25 mouse cellular contexts compared by ENCODE assay signal in genomic region chr3:40123558-40124236, GRCm38 (mm10).
A peak's percentile ranks its signal among the peaks of the same experiment; 100 is the strongest.
DNase-seq lines count a peak whose midpoint lies in the region; ATAC-seq lines count a peak whose summit lies in the region.
"Had no signal": no experiment of that assay in that cellular context is flagged by ENCODE, and none has a peak within 500 bp of the region (broad histone marks: within the 10 kb centered on the region; RNA-seq: fewer than 3 reads in every experiment).

No protein-coding gene starts in this region.

- no peaks in the 10 kb centered on the region for H3K36me3 ChIP-seq in forebrain, embryonic 11.5 days (ENCODE audit: control insufficient read depth, insufficient read depth, low read length)
- H3K36me3 ChIP-seq in forebrain, embryonic 16.5 days (ENCODE audit: control insufficient read depth, insufficient read depth) = no peaks in the 10 kb centered on the region
- no peaks in the 10 kb centered on the region for H3K36me3 ChIP-seq in midbrain, embryonic 11.5 days (ENCODE audit: control insufficient read depth, insufficient read depth, low read length)
- no peaks in the 10 kb centered on the region for H3K36me3 ChIP-seq in midbrain, embryonic 16.5 days (ENCODE audit: control insufficient read depth, insufficient read depth, low read length)
- H3K36me3 ChIP-seq: embryonic facial prominence, embryonic 10.5 days; heart, embryonic 12.5 days; hindbrain, embryonic 13.5 days; intestine, embryonic 15.5 days; limb, embryonic 12.5 days had no signal

- WGBS in forebrain, embryonic 11.5 days = 61% methylated on average over 9 of the region's 9 CpGs
- WGBS in forebrain, embryonic 16.5 days = 52% methylated on average over 9 of the region's 9 CpGs
- 32% methylated on average over 9 of the region's 9 CpGs for WGBS in midbrain, embryonic 11.5 days
- 39% methylated on average over 9 of the region's 9 CpGs for WGBS in midbrain, embryonic 16.5 days

- no peak overlapping the region for H3K9ac ChIP-seq in forebrain, embryonic 11.5 days (ENCODE audit: low read length)
- no peak overlapping the region for H3K9ac ChIP-seq in forebrain, embryonic 16.5 days (replicated peaks; ENCODE audit: low read depth, low read length)
- no peak overlapping the region for H3K9ac ChIP-seq in midbrain, embryonic 11.5 days (ENCODE audit: low read length)
- H3K9ac ChIP-seq in midbrain, embryonic 16.5 days (ENCODE audit: low read depth, low read length) = no peak overlapping the region
- H3K9ac ChIP-seq: heart, embryonic 12.5 days; hindbrain, embryonic 13.5 days; intestine, embryonic 15.5 days; limb, embryonic 12.5 days; liver, postnatal 0 days had no signal

- peak; percentile 51 for DNase-seq in forebrain, embryonic 11.5 days (ENCODE audit: low spot score)
- peak; percentile 80 for DNase-seq in midbrain, embryonic 11.5 days (ENCODE audit: low spot score, missing footprints)
- peak; percentile 60 for DNase-seq in embryo, embryonic 10 days (ENCODE audit: low spot score)
- DNase-seq in mesoderm, embryonic 11.5 days (ENCODE audit: low read depth, low spot score) = peak; percentile 39
- DNase-seq in thymus, postnatal 14 days = no peak
- no peak for DNase-seq in left cerebral cortex, postnatal 25 days (ENCODE audit: low spot score in 2 of 2)
- DNase-seq: cerebellum, adult 11-12 months; cerebellum, postnatal 14 days; gastrocnemius, postnatal 25 days; heart, adult 18-20 months; heart, postnatal 10 days; kidney, adult 9 months; kidney, postnatal 14 days; liver, postnatal 0 days; right cerebral cortex, postnatal 14 days had no signal

- no peak overlapping the region for H3K4me3 ChIP-seq in forebrain, embryonic 11.5 days (ENCODE audit: low read depth, low read length)
- H3K4me3 ChIP-seq in forebrain, embryonic 16.5 days (replicated peaks; ENCODE audit: low read length) = no peak overlapping the region
- no peak overlapping the region for H3K4me3 ChIP-seq in midbrain, embryonic 11.5 days (ENCODE audit: low read depth, low read length)
- H3K4me3 ChIP-seq in midbrain, embryonic 16.5 days (ENCODE audit: low read depth, low read length) = no peak overlapping the region
- H3K4me3 ChIP-seq: embryonic facial prominence, embryonic 10.5 days; heart, embryonic 12.5 days; hindbrain, embryonic 13.5 days; intestine, embryonic 15.5 days; limb, embryonic 12.5 days had no signal

- H3K27me3 ChIP-seq in forebrain, embryonic 11.5 days (ENCODE audit: control insufficient read depth, insufficient read depth, low read length) = no peaks in the 10 kb centered on the region
- H3K27me3 ChIP-seq in forebrain, embryonic 16.5 days (replicated peaks; ENCODE audit: control insufficient read depth, insufficient read depth, low read length) = no peaks in the 10 kb centered on the region
- H3K27me3 ChIP-seq in midbrain, embryonic 11.5 days (ENCODE audit: control insufficient read depth, insufficient read depth, low read length) = no peaks in the 10 kb centered on the region; the same call in 1 of the 2 replicates
- no peaks in the 10 kb centered on the region for H3K27me3 ChIP-seq in midbrain, embryonic 16.5 days (ENCODE audit: control insufficient read depth, insufficient read depth, low read depth, low read length)
- H3K27me3 ChIP-seq: intestine, embryonic 15.5 days; limb, embryonic 12.5 days had no signal

- peak overlapping the region; percentile 58 for H3K27ac ChIP-seq in forebrain, embryonic 11.5 days (ENCODE audit: low read depth, low read length)
- H3K27ac ChIP-seq in forebrain, embryonic 16.5 days (ENCODE audit: low read length) = no peak overlapping the region
- H3K27ac ChIP-seq in midbrain, embryonic 11.5 days (ENCODE audit: low read depth, low read length) = peak overlapping the region; percentile 21; the same call in 1 of the 2 replicates
- H3K27ac ChIP-seq in midbrain, embryonic 16.5 days (ENCODE audit: low read length) = no peak overlapping the region
- H3K27ac ChIP-seq: embryonic facial prominence, embryonic 10.5 days; hindbrain, embryonic 13.5 days; intestine, embryonic 15.5 days; limb, embryonic 12.5 days; macrophage had no signal

- no peak overlapping the region for H3K4me2 ChIP-seq in forebrain, embryonic 11.5 days (ENCODE audit: low read depth, low read length, severe bottlenecking)
- H3K4me2 ChIP-seq in forebrain, embryonic 16.5 days (ENCODE audit: low read length) = no peak overlapping the region
- no peak overlapping the region for H3K4me2 ChIP-seq in midbrain, embryonic 11.5 days
- H3K4me2 ChIP-seq in midbrain, embryonic 16.5 days (ENCODE audit: low read length) = no peak overlapping the region
- H3K4me2 ChIP-seq: heart, embryonic 12.5 days; hindbrain, embryonic 13.5 days; intestine, embryonic 15.5 days; limb, embryonic 12.5 days; liver, embryonic 11.5 days had no signal

- intact Hi-C loops in left cerebral cortex, postnatal 25 days (cut with DNase I) = loop anchor here (10.0 kb wide), 1 partner anchor 309 kb away; no protein-coding TSS in a partner anchor

- H3K9me3 ChIP-seq in forebrain, embryonic 11.5 days (ENCODE audit: control insufficient read depth, low read length) = no peaks in the 10 kb centered on the region
- H3K9me3 ChIP-seq in forebrain, embryonic 16.5 days (ENCODE audit: control insufficient read depth, low read length) = no peaks in the 10 kb centered on the region
- no peaks in the 10 kb centered on the region for H3K9me3 ChIP-seq in midbrain, embryonic 11.5 days (ENCODE audit: control insufficient read depth, low read length)
- no peaks in the 10 kb centered on the region for H3K9me3 ChIP-seq in midbrain, embryonic 16.5 days (replicated peaks; ENCODE audit: control insufficient read depth, low read length, poor library complexity, severe bottlenecking)
- H3K9me3 ChIP-seq: embryonic facial prominence, embryonic 10.5 days; heart, embryonic 12.5 days; hindbrain, embryonic 13.5 days; intestine, embryonic 15.5 days; limb, embryonic 12.5 days had no signal

- peaks cover 10% of the 10 kb centered on the region; the same call in 1 of the 2 replicates for H3K4me1 ChIP-seq in forebrain, embryonic 11.5 days (replicated peaks; ENCODE audit: control insufficient read depth, insufficient read depth, low read length)
- H3K4me1 ChIP-seq in forebrain, embryonic 16.5 days (replicated peaks; ENCODE audit: control insufficient read depth, insufficient read depth, low read length) = peaks cover 10% of the 10 kb centered on the region
- H3K4me1 ChIP-seq in midbrain, embryonic 11.5 days (ENCODE audit: control insufficient read depth, insufficient read depth, low read length) = peaks cover 22% of the 10 kb centered on the region
- H3K4me1 ChIP-seq in midbrain, embryonic 16.5 days (ENCODE audit: control insufficient read depth, insufficient read depth, low read length) = peaks cover 17% of the 10 kb centered on the region
- H3K4me1 ChIP-seq: intestine, embryonic 15.5 days had no signal

- ATAC-seq in forebrain, embryonic 11.5 days (replicated peaks; ENCODE audit: low FRiP score) = peak; percentile 62
- no peak for ATAC-seq in forebrain, embryonic 16.5 days
- ATAC-seq in midbrain, embryonic 11.5 days (ENCODE audit: low FRiP score) = peak; percentile 78
- ATAC-seq in midbrain, embryonic 16.5 days = no peak
- ATAC-seq: intestine, embryonic 15.5 days; liver, postnatal 0 days; lung, postnatal 0 days had no signal

Comparison
In these comparisons a context has a peak if more than half of its experiments do, and no peak if none do; other contexts are left out.
1. ATAC-seq: peak in forebrain, embryonic 11.5 days (single experiment) and midbrain, embryonic 11.5 days (single experiment); none in forebrain, embryonic 16.5 days (single experiment) and midbrain, embryonic 16.5 days (single experiment).
2. H3K27ac ChIP-seq: peak in forebrain, embryonic 11.5 days (single experiment) and midbrain, embryonic 11.5 days (single experiment); none in forebrain, embryonic 16.5 days (single experiment) and midbrain, embryonic 16.5 days (single experiment).
3. DNase-seq: peak in forebrain, embryonic 11.5 days (single experiment), midbrain, embryonic 11.5 days (single experiment), embryo, embryonic 10 days (single experiment) and mesoderm, embryonic 11.5 days (single experiment); none in thymus, postnatal 14 days (single experiment) and left cerebral cortex, postnatal 25 days (0 of 2).